Mouse (Mus musculus) mouse trophoblast stem cell (cell line): ENCODE measurements around the gene Platr17.

Source experiments
- in situ Hi-C, 2 experiments: fragments of 300-500 bp; cut with MseI, MboI; formaldehyde crosslinking; loops; 2 replicates in 1 of 2; 3 replicates in 1 of 2; pipeline ENCODE4 v1.15.1; 2025

The Platr17 gene

DNA sequence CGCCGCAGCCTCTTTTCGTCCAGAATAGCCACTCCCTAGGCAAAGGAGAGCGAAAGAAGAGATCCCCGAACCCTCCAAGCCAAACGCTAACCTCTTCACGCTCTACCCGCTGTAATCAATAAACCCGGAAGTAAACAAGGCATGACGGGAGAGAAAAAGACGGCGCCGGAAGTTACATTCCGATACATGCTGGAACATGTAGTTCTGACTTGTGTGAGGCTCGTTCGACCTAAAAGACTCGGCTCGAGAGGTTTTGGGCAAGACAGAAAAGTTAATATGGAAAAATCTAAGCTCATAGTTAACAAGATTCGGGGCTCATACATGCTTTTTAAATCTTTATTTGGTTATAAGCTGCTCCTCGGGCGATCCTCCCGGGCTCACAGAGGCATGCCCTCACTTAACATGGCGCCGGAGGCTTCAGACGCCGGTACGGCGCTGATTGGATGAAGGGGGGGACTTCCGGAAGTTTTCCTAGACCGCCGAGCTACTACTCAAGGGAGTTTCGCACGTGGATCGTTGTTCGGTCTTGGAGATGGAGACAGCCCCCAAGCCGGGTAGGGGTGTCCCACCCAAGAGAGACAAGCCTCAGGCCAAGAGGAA lies 35.4 kb downstream of the Platr17 start, which contains the start of the genes Pfdn6 and Wdr46:
Pfdn6 (minus strand) TSS at position 138 of the 600 bp plus-strand sequence.
Wdr46 (plus strand) TSS at position 455 of the 600 bp plus-strand sequence.
- in situ Hi-C loops, result no loop called here

DNA sequence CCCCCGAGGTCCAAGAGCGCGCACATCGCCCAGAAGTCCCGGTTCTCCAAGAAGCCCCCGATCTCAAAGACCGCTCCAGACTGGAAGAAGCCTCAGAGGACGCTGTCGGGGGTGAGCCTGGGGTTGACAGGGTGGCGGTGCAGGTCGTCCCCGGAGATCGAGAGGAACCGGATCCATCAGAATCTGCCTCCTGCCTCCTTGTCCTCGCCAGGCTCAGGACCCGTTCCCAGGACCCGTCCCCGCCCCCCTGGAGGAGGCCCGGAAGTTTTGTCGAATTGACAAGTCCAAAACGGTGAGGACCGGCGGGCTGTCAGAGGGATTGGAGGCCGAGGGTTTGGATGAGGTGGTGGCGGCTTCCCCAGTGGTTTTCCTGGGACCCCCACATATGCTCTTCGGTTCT lies 36.0 kb downstream of the Platr17 start:
- in situ Hi-C loops, result no loop called here

DNA sequence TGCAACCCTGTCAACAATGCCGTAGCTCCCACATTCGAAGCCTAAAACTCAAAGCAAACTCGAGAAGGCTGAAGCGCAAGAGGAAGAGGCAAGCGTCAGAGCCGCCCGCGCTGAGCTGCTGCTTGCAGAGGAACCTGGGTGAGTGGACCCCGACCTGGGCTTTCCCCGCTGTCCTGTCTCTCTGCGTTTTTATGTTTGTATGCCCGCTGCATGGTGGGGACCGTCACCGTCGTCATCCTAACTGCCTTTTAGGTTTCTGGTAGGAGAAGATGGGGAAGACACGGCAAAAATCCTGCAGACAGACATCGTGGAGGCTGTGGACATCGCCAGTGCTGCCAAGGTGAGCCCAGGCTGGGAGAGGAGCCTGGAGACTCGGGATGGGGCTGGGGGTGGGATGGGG lies 36.4 kb downstream of the Platr17 start:
- in situ Hi-C loops, result no loop called here

DNA sequence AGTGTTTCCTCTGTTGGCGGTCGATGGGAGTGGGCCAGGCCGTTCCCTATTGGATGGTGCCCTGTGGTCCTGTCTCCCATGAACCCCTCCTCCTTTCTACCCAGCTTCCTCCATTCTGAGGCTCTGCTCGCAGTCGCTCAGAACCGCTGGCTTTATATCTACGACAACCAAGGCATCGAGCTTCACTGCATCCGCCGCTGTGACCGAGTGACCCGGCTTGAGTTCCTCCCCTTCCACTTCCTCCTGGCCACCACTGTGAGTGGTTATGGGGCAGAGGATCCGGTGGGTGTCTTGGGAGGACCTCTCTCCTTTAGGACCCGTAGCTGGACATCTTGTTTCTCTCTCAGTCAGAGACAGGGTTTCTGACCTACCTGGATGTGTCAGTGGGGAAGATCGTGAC lies 38.5 kb downstream of the Platr17 start:
- in situ Hi-C loops, result no loop called here

DNA sequence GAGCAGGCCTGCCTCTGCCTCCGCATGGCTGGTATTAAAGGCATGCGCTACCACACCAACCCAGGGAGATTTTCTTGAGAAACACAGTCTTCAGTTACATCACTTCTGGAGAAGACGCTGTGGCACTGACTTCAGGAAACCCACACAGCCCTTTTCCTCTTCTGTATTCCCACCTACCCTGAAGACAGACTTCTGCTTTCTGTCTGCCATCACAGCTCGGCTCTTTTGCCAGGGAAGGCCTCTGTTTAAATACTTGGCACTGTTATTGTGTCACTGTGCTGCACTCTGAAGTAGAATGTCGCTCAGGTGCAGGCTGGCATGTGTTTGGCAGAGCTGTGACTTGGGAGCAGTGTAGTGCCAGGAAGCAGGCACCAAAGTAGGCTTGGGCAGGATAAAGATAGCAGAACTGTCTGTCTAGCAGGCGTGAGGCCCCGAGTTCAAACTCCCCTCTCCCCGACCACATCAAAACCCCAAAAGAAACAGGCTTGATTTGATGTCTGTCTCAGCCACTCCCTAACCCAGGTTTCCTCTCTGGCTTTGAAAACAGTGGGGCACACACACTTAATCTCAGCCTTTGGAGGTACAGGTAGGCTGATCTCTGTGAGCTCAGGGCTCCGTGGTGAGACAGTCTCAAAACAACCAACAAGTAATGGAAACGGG lies 42.6 kb downstream of the Platr17 start:
- in situ Hi-C loops, result no loop called here

DNA sequence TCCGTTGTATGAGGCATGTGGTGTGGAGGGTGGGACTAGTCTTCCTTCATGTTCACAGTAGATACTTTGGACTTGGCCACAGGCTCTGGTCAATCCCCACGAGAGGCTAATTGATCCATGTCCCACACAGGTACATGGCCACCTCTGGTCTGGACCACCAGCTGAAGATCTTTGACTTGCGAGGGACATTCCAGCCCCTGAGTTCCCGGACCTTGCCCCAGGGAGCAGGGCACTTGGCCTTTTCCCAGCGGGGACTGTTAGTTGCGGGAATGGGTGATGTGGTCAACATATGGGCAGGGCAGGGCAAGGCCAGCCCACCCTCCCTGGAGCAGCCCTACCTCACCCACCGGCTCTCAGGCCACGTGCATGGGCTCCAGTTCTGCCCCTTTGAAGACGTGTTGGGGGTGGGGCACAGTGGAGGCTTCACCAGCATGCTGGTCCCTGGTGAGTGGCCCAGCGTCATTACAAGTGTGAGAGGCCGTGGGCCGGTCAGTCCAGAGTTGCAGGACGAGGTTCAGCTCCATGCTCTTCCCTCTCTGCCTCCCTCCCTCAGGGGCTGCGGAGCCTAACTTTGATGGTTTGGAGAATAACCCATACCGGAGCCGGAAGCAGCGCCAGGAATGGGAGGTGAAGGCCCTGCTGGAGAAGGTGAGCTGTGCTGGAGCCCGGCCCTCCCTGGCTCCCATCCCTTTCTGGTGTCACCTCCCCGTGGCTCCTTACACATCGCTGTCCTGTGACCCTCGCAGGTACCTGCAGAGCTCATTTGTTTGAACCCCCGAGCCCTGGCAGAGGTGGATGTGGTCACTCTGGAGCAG lies 43.4 kb downstream of the Platr17 start:
- in situ Hi-C loops, result no loop called here

DNA sequence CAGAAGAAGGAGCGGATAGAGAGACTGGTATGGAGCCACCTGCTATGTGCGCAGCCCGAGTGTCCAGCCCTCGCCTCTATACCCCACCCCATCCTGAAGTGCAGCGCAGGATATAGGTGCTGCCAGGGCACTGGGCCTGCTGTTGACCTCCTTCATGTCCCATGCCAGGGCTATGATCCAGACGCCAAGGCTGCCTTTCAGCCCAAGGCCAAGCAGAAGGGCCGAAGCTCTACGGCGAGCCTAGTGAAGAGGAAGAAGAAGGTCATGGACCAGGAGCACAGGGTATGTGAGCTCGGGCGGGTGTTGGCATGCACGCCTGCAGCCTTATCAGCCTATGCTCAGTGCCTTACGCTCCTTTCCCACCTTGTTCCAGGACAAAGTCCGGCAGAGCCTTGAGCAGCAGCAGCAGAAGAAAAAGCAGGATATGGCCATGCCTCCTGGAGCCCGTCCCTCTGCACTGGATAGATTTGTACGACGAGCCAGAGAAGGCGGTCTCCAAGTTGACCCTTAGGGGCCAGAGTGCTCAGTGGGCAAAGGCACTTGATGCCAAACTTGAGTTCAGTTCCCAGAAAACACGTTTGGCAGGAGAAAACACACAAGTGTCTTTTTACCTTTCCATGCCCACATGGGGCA lies 44.1 kb downstream of the Platr17 start:
- in situ Hi-C loops, result no loop called here

DNA sequence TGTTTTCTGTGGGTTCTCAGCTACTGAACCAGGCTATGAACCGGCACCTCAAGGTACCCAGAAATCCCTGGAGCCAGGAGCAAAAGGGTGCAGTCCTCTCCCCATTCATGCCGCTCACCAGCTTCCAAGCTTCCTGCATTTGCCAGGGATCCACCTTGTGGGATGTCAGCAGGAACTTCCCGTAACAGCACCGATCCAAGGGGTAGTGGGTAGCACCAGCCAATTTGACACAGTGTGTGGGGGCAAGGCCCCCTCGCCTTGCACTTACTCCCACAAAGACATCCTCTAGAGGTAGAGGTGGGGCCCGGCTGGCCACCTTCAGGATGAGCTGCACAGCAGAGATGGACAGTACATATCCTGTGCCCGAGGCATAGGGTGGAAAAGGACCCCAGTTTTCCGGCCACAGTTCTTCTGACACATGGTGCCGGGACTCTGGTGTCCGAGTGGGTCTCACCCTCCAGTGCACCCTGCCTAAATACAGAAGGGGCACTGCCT lies 45.2 kb downstream of the Platr17 start:
- in situ Hi-C loops, result loop anchor here in 1 of 2 experiments (25.0 kb wide), 1 partner anchor 1687 kb away; the partner anchor contains the start of genes Gm9573 and Mucl3

DNA sequence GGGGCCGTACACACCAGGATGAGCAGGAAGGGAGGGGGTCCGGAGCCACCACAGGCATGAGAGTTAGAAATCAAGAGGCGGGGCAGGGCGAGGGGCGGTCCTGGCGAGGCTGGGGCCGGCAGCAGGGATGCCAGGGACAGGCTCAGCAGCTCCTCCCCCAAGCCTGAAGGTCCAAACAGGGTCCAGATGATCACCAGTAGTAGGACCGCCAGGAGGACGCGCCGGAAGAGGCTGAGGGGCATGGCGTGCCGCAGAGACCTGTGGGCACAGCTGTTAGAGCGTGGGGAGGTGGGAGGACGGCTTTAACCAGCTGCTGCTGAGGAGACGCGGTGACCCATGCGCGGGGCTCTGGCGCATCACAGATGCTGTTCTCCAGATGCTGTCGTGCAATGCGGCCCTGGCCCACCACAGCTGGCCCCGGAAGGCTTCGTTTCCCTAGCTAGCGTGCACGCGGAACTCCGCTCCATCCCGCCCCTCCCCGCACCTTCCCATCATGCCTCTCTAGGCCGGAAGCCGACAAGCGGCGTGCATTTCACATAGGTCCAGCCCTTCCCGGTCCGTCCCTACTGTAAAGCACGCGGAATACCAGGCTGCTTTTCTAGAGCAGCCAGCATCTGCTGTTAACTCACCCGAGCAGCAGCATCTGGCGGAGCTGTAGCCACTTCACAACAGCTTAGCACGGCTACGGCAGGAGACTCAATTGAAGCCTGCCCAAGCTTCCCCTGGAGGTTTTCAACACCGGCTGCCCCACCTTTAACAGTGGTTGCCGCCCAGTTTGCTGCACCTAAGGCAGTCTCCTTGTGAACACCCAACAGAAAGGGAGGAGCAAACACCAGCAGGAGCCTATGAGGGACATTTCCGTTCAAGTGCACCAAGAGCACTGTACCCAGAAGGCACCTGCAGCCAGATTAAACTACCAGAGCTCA lies 46.3 kb downstream of the Platr17 start, which contains the start of gene B3galt4:
B3galt4 (minus strand) TSS at position 468 of the 926 bp plus-strand sequence.
- in situ Hi-C loops, result loop anchor here in 1 of 2 experiments (25.0 kb wide), 1 partner anchor 1686 kb away; the partner anchor contains the start of genes Gm9573 and Mucl3

DNA sequence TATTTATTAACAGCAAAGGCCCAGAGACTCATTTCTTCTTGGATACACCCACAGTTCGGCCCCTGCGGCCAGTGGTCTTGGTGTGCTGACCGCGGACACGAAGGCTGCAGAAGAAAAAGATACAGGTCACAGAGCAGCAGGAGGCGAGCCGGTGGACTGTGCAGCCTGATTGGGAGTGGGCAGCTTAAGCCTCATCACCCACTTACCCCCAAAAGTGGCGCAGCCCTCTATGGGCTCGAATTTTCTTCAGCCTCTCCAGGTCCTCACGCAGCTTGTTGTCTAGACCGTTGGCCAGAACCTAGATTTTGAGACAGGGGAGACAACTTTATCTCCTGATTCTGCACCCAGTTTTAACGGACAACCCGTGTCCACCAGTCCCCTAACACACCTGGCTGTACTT lies 47.1 kb downstream of the Platr17 start:
- in situ Hi-C loops, result loop anchor here in 1 of 2 experiments (25.0 kb wide), 1 partner anchor 1685 kb away; the partner anchor contains the start of genes Gm9573 and Mucl3

DNA sequence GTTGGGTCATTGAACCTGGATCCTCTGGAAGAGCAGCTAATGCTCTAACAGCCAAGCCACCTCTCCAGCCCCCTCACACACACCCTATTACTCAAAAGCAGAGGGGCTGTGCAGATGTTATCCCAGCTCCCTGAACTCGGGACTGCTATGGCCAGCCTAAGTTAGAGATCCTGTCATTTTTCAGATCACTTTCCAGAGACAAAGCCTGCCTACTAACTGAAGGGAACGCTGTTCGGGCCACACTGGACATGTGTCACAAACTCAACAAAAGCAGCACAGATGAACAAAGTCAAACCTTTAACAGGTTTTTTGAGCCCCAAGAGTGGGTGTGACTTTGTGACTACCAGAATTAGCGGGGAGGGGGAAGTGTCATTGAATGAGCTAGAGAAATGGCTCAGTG lies 47.9 kb downstream of the Platr17 start:
- in situ Hi-C loops, result loop anchor here in 1 of 2 experiments (25.0 kb wide), 1 partner anchor 1684 kb away; the partner anchor contains the start of genes Gm9573 and Mucl3

DNA sequence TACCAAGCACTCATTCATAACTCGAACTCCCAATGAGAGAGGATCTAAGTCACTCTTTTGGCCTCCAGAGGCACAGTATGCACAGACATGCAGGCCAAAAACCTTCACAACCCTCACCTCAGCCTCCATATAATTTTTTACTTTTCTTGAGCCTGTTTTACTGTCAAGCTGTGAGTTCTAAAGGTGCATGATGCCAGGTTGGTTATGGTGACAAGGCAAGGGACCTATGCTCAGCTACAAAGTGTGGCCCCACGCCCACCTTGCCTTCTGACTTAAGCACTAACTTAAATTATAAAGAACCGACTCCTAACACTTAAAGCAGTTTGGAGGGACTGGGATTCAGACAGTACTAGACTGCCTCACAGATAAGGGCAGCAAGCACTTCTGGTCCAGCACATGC lies 48.4 kb downstream of the Platr17 start:
- in situ Hi-C loops, result loop anchor here in 1 of 2 experiments (25.0 kb wide), 1 partner anchor 1684 kb away; the partner anchor contains the start of genes Gm9573 and Mucl3

DNA sequence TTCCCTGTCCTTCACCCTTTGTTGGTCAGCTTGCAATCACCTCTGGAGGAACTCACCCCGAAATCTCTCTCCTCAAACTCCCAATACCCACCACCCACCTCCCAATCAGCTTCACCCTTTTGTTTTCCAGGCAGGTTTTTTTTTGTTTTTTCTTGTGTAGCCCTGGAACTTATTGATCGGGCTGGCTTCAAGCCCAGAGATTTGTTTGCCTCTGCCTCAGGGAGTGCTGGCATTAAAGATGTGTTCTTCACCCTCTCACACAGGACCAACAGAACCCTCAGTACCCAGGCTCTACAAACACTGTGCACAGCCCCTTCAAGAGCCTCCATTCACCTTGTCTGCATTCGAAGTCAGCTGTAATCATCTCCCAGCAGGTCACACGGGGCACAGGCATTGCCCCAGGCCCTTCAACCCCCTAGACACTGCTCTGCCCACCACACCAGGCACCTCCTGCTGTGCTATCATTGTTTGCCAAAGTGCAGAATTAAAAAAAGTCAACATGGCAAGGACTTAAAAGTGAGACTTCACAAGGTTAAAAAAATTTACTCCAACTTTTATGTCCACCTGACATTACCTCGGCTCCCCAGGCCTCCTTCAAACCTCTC lies 49.1 kb downstream of the Platr17 start:
- in situ Hi-C loops, result loop anchor here in 1 of 2 experiments (25.0 kb wide), 1 partner anchor 1683 kb away; the partner anchor contains the start of genes Gm9573 and Mucl3

DNA sequence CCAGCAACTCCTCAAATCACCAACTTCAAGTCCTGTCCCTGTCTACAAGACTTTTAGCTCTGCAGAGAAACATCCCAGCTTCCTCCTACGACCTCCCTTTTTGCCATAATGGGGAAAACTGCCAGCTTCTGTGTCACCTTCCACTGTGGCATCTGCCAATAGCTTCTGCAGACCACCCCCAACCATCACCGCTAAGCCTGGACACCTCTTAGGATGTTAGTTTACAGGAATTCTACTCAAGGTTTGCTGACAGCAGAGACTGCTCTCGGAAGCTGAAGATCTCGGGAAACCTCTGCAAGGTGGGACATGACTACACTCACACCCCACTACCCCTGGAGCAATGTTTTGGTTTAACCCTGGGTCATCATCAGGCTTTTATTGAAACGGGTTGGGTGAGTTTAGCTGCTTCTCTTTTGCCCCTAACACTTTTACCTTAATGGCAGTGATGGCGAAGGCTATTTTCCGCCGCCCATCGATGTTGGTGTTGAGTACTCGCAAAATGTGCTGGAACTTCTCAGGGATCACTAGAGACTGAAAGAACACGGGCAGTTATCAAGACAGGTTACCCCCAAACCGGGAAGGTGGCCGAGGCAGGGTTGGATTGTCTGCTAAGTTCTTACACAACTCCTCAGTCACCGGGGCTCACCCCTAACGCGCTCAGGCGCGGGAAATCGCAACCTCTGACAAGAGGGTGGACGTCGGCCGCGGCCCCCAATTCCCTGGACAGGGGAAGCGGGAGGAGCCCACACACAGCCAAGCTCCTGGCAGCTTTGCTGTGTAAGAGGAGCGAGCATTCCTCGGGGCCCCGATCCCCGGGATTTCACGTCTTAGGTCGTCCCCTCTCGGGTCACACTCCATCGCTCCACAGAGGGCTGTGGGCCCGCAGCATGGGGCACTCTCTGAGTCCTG lies 50.0 kb downstream of the Platr17 start:
- in situ Hi-C loops, result loop anchor here in 1 of 2 experiments (25.0 kb wide), 1 partner anchor 1682 kb away; the partner anchor contains the start of genes Gm9573 and Mucl3

DNA sequence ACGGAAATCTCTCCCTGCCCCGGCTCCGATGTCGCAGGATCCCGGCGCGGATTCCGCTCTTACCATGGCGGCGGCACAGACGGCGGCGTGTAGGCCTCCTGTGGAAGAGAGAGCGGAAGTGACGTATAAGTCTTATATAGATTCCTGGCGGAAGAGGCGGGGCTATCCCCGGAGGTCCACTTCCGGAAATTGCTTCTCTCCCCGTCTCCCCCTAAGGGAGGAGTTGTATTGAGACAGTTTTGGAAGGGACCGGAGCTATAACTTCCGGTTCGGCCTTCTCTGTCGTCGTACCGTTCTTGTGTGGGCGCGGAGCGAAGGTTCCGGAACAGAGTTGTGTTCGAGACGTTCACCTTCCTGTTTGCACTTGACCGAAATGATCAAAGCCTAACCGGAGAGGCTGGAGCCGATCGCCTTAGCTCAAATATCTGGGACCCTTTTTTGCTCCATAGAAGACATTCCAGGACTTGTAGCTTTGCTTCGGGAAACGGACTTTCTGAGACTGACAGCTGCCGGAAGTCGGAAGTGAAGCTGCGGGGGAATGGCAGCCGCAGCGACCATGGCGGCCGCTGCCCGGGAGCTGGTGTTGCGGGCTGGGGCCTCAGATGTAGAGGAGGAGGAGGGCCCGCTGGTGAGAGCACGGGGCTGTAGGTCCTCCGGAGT lies 50.8 kb downstream of the Platr17 start, which contains the start of the genes Vps52 and Rps18:
Vps52 (plus strand) TSS at position 258 of the 660 bp plus-strand sequence.
Rps18 (minus strand) TSS at position 447 of the 660 bp plus-strand sequence.
- in situ Hi-C loops, result loop anchor here in 1 of 2 experiments (25.0 kb wide), 1 partner anchor 1682 kb away; the partner anchor contains the start of genes Gm9573 and Mucl3
